Mouse (Mus musculus): Measurements from ENCODE around the gene Vmn2r56. TPM values are rescaled to one million over a fixed set of nuclear protein-coding genes. Genes with fewer than 3 reads are reported as not detected.

The Vmn2r56 gene
- polyA plus RNA-seq (2012; rRNA removed): not detected in 2 replicates
- polyA plus RNA-seq (2014; fragmentation: Nextera tagmentation; extraction: Ambion mirVana): not detected in 2 replicates

GRCm38 (mm10) chr7:12734904-12735303, at the start of gene Vmn2r56:
Gene Vmn2r56, minus strand, starts transcription at chr7:12735004.
- H3K4me2 ChIP-seq (ENCODE audit: low read depth): no peak within 1 kb of the TSS
- no peak for DNase-seq (ENCODE audit: low read depth in 3 of 3, low spot score in 3 of 3)
- H3K4me1 ChIP-seq (replicated peaks; ENCODE audit: control insufficient read depth in 2 of 2, insufficient read depth in 2 of 2, low read length in 1 of 2): no peaks in the 10 kb centered on the region
- no peaks in the 10 kb centered on the region for H3K9me3 ChIP-seq (ENCODE audit: control insufficient read depth, low read length)
- WGBS (ENCODE audit: insufficient replicate concordance): 15% methylated on average over 1 of the region's 1 CpGs
- H3K27ac ChIP-seq: no peak within 1 kb of the TSS
- TF ChIP-seq CTCF (IDR thresholded peaks at IDR 0.05; ENCODE audit: low read depth) (no peak), EP300 (IDR thresholded peaks at IDR 0.05; ENCODE audit: low read depth) (no peak)
- no peaks in the 10 kb centered on the region for H3K36me3 ChIP-seq (replicated peaks; ENCODE audit: control insufficient read depth, insufficient read depth, low read depth)
- ATAC-seq (ENCODE audit: insufficient read depth): no peak
- no peaks in the 10 kb centered on the region for H3K27me3 ChIP-seq (ENCODE audit: control insufficient read depth, insufficient read depth, low read length)
- H3K4me3 ChIP-seq (ENCODE audit: insufficient read depth in 1 of 2, low read depth in 2 of 2, low read length in 2 of 2): no peak within 1 kb of the TSS
- H3K9ac ChIP-seq (replicated peaks): no peak within 1 kb of the TSS

DNA sequence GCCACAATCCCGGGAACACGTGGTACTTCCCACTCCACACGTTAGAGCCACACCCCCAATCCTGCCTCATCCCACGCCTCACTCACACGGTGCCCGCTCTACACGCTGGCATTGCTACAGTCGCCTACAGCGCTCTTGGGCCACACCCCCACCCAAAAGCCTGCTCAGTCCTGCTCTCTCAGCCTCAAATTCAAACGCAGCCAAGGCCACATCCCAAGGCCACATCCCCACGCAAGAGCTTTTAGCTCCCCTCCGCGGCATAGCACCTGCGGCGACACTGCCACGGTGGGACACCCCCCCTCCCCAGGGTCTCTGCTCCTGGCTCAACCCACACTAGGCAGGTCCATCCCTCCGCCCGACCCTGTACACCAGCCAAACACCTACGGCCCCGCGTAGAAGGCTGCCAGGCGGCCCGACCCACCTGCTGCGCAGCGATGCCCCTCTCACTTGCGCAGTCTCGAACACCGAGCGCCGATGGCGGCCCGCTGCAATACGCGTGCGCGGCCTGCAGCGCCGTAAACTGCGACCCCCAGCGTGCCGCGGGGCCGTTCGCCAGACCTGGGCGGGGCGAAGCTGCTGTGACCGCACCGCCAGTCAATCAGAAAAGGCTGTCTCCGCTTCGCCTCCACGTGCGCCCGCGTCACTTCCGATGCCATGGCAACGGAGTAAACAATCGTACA, 45.5 kb upstream of the Vmn2r56 start:
- H3K4me2 ChIP-seq (ENCODE audit: low read depth): peak overlapping the region; percentile 64
- ATAC-seq (ENCODE audit: insufficient read depth) (peak; percentile 79), DNase-seq (ENCODE audit: low read depth in 3 of 3, low spot score in 3 of 3) (peak in 2 of 3 experiments; percentile 33 to 45)
- H3K9ac ChIP-seq (replicated peaks): peak overlapping the region; percentile 10
- no peak overlapping the region for H3K27ac ChIP-seq
- H3K9me3 ChIP-seq (ENCODE audit: control insufficient read depth, low read length): no peaks in the 10 kb centered on the region
- no peak for TF ChIP-seq EP300 (IDR thresholded peaks at IDR 0.05; ENCODE audit: low read depth)
- no peaks in the 10 kb centered on the region for H3K36me3 ChIP-seq (replicated peaks; ENCODE audit: control insufficient read depth, insufficient read depth, low read depth)
- WGBS (ENCODE audit: insufficient replicate concordance): 1% methylated on average over 57 of the region's 57 CpGs
- H3K4me3 ChIP-seq (ENCODE audit: insufficient read depth in 1 of 2, low read depth in 2 of 2, low read length in 2 of 2): peak overlapping the region; percentile 41 to 45
- H3K27me3 ChIP-seq (ENCODE audit: control insufficient read depth, insufficient read depth, low read length): no peaks in the 10 kb centered on the region
- H3K4me1 ChIP-seq (replicated peaks; ENCODE audit: control insufficient read depth in 2 of 2, insufficient read depth in 2 of 2, low read length in 1 of 2): 0 out of 4 replicates have a peak, but pooled peaks cover 0 to 4% of the 10 kb centered on the region in 2 experiments

- Histone ChIP-seq H3K9ac (replicated peaks) (no peak overlapping the region), H3K4me1 (replicated peaks; ENCODE audit: control insufficient read depth in 2 of 2, insufficient read depth in 2 of 2, low read length in 1 of 2) (0 out of 4 replicates have a peak, but pooled peaks cover 0 to 4% of the 10 kb centered on the region in 2 experiments), H3K27me3 (ENCODE audit: control insufficient read depth, insufficient read depth, low read length) (no peaks in the 10 kb centered on the region), H3K4me2 (ENCODE audit: low read depth) (peak overlapping the region; percentile 64), H3K4me3 (ENCODE audit: insufficient read depth in 1 of 2, low read depth in 2 of 2, low read length in 2 of 2) (peak overlapping the region; percentile 41 to 45; a peak in 2 of 4 replicates), H3K27ac (no peak overlapping the region), H3K9me3 (ENCODE audit: control insufficient read depth, low read length) (no peaks in the 10 kb centered on the region), H3K36me3 (replicated peaks; ENCODE audit: control insufficient read depth, insufficient read depth, low read depth) (no peaks in the 10 kb centered on the region)
- 22% methylated on average over 10 of the region's 10 CpGs for WGBS (ENCODE audit: insufficient replicate concordance)
- no peak for TF ChIP-seq CTCF (IDR thresholded peaks at IDR 0.05; ENCODE audit: low read depth)
- no peak for TF ChIP-seq EP300 (IDR thresholded peaks at IDR 0.05; ENCODE audit: low read depth)
- ATAC-seq (ENCODE audit: insufficient read depth) (no peak), DNase-seq (ENCODE audit: low read depth in 3 of 3, low spot score in 3 of 3) (no peak)
These were observed 45.0 kb upstream of the Vmn2r56 start for GRCm38 (mm10) chr7:12779782-12780150.

GRCm38 (mm10) chr7:12779141-12779540, 44.3 kb upstream of the Vmn2r56 start:
- no peak overlapping the region for H3K4me3 ChIP-seq (ENCODE audit: insufficient read depth in 1 of 2, low read depth in 2 of 2, low read length in 2 of 2)
- WGBS (ENCODE audit: insufficient replicate concordance): 66% methylated on average over 5 of the region's 5 CpGs
- no peak for ATAC-seq (ENCODE audit: insufficient read depth)

GRCm38 (mm10) chr7:12774606-12775005, 39.8 kb upstream of the Vmn2r56 start:
- Histone ChIP-seq H3K4me3 (ENCODE audit: insufficient read depth in 1 of 2, low read depth in 2 of 2, low read length in 2 of 2) (no peak overlapping the region), H3K4me2 (ENCODE audit: low read depth) (no peak overlapping the region), H3K27ac (no peak overlapping the region), H3K9ac (replicated peaks) (no peak overlapping the region), H3K9me3 (ENCODE audit: control insufficient read depth, low read length) (no peaks in the 10 kb centered on the region), H3K36me3 (replicated peaks; ENCODE audit: control insufficient read depth, insufficient read depth, low read depth) (no peaks in the 10 kb centered on the region), H3K27me3 (ENCODE audit: control insufficient read depth, insufficient read depth, low read length) (no peaks in the 10 kb centered on the region), H3K4me1 (replicated peaks; ENCODE audit: control insufficient read depth in 2 of 2, insufficient read depth in 2 of 2, low read length in 1 of 2) (no peaks in the 10 kb centered on the region)
- TF ChIP-seq EP300 (IDR thresholded peaks at IDR 0.05; ENCODE audit: low read depth): no peak
- no peak for TF ChIP-seq CTCF (IDR thresholded peaks at IDR 0.05; ENCODE audit: low read depth)
- WGBS (ENCODE audit: insufficient replicate concordance): 55% methylated on average over 1 of the region's 1 CpGs
- no peak for ATAC-seq (ENCODE audit: insufficient read depth)
- no peak for DNase-seq (ENCODE audit: low read depth in 3 of 3, low spot score in 3 of 3)

More at GRCm38 (mm10) chr7:12779141-12779540, 44.3 kb upstream of the Vmn2r56 start:
- no peak for TF ChIP-seq EP300 (IDR thresholded peaks at IDR 0.05; ENCODE audit: low read depth)
- no peak for TF ChIP-seq CTCF (IDR thresholded peaks at IDR 0.05; ENCODE audit: low read depth)
- no peak overlapping the region for H3K4me2 ChIP-seq (ENCODE audit: low read depth)
- no peaks in the 10 kb centered on the region for H3K9me3 ChIP-seq (ENCODE audit: control insufficient read depth, low read length)
- no peak overlapping the region for H3K27ac ChIP-seq
- 0 out of 4 replicates have a peak, but pooled peaks cover 0 to 4% of the 10 kb centered on the region in 2 experiments for H3K4me1 ChIP-seq (replicated peaks; ENCODE audit: control insufficient read depth in 2 of 2, insufficient read depth in 2 of 2, low read length in 1 of 2)
- H3K9ac ChIP-seq (replicated peaks): no peak overlapping the region
- DNase-seq (ENCODE audit: low read depth in 3 of 3, low spot score in 3 of 3): no peak
- H3K27me3 ChIP-seq (ENCODE audit: control insufficient read depth, insufficient read depth, low read length): no peaks in the 10 kb centered on the region
- no peaks in the 10 kb centered on the region for H3K36me3 ChIP-seq (replicated peaks; ENCODE audit: control insufficient read depth, insufficient read depth, low read depth)

All from liver, embryonic 14.5 days (tissue).